Mouse (Mus musculus): ENCODE measurements around the gene Cyp26a1. TPM values are rescaled to one million over a fixed set of nuclear protein-coding genes. Genes with fewer than 3 reads are reported as not detected.

Gene Cyp26a1
- polyA plus RNA-seq, 1 experiment from 2014 or later = 2.2 TPM

- Histone ChIP-seq H3K9ac (ENCODE audit: low read length) (no peak overlapping the region), H3K4me2 (ENCODE audit: low read depth, low read length) (peak overlapping the region; percentile 83), H3K4me1 (ENCODE audit: control insufficient read depth, insufficient read depth, low read length) (peaks cover 29% of the 10 kb centered on the region), H3K27me3 (ENCODE audit: control insufficient read depth, insufficient read depth, low read length) (peaks cover 100% of the 10 kb centered on the region), H3K9me3 (replicated peaks; ENCODE audit: control insufficient read depth, low read length) (no peaks in the 10 kb centered on the region), H3K4me3 (ENCODE audit: low read length) (peak overlapping the region; percentile 55), H3K36me3 (ENCODE audit: control insufficient read depth, insufficient read depth) (no peaks in the 10 kb centered on the region), H3K27ac (ENCODE audit: low read length) (no peak overlapping the region)
- ATAC-seq (replicated peaks; ENCODE audit: extremely low read depth, insufficient read depth, low FRiP score) = no peak
- WGBS = 5% methylated on average over 42 of the region's 42 CpGs
Measured at GRCm38 (mm10) chr19:37695762-37696602, 1.6 kb upstream of the Cyp26a1 start.

GRCm38 (mm10) chr19:37696603-37697334 lies 829 bp upstream of the Cyp26a1 start:
- Histone ChIP-seq H3K4me1 (ENCODE audit: control insufficient read depth, insufficient read depth, low read length) (peaks cover 29% of the 10 kb centered on the region), H3K27me3 (ENCODE audit: control insufficient read depth, insufficient read depth, low read length) (peaks cover 98% of the 10 kb centered on the region), H3K4me2 (ENCODE audit: low read depth, low read length) (peak overlapping the region; percentile 83), H3K9ac (ENCODE audit: low read length) (no peak overlapping the region), H3K27ac (ENCODE audit: low read length) (no peak overlapping the region), H3K9me3 (replicated peaks; ENCODE audit: control insufficient read depth, low read length) (no peaks in the 10 kb centered on the region), H3K36me3 (ENCODE audit: control insufficient read depth, insufficient read depth) (no peaks in the 10 kb centered on the region), H3K4me3 (ENCODE audit: low read length) (peak overlapping the region; percentile 55)
- ATAC-seq (replicated peaks; ENCODE audit: extremely low read depth, insufficient read depth, low FRiP score) = no peak
- WGBS = 3% methylated on average over 22 of the region's 22 CpGs

- Histone ChIP-seq H3K27ac (ENCODE audit: low read length) (no peak overlapping the region), H3K27me3 (ENCODE audit: control insufficient read depth, insufficient read depth, low read length) (peaks cover 98% of the 10 kb centered on the region), H3K4me2 (ENCODE audit: low read depth, low read length) (peak overlapping the region; percentile 83), H3K9ac (ENCODE audit: low read length) (no peak overlapping the region), H3K4me1 (ENCODE audit: control insufficient read depth, insufficient read depth, low read length) (peaks cover 29% of the 10 kb centered on the region), H3K36me3 (ENCODE audit: control insufficient read depth, insufficient read depth) (no peaks in the 10 kb centered on the region), H3K4me3 (ENCODE audit: low read length) (peak overlapping the region; percentile 55), H3K9me3 (replicated peaks; ENCODE audit: control insufficient read depth, low read length) (no peaks in the 10 kb centered on the region)
- 1% methylated on average over 18 of the region's 18 CpGs for WGBS
- no peak for ATAC-seq (replicated peaks; ENCODE audit: extremely low read depth, insufficient read depth, low FRiP score)
Measured at GRCm38 (mm10) chr19:37697335-37697636, 312 bp upstream of the Cyp26a1 start.

GRCm38 (mm10) chr19:37698273-37699160 lies 919 bp downstream of the Cyp26a1 start:
- no peak for ATAC-seq (replicated peaks; ENCODE audit: extremely low read depth, insufficient read depth, low FRiP score)
- 2% methylated on average over 63 of the region's 63 CpGs for WGBS
- no peaks in the 10 kb centered on the region for H3K36me3 ChIP-seq (ENCODE audit: control insufficient read depth, insufficient read depth)

GRCm38 (mm10) chr19:37699711-37700110 lies 2.1 kb downstream of the Cyp26a1 start:
- 25% methylated on average over 9 of the region's 9 CpGs for WGBS
- ATAC-seq (replicated peaks; ENCODE audit: extremely low read depth, insufficient read depth, low FRiP score) = no peak
- no peak overlapping the region for H3K4me3 ChIP-seq (ENCODE audit: low read length)

More at GRCm38 (mm10) chr19:37698273-37699160, 919 bp downstream of the Cyp26a1 start:
- no peak overlapping the region for H3K9ac ChIP-seq (ENCODE audit: low read length)
- peaks cover 24% of the 10 kb centered on the region for H3K4me1 ChIP-seq (ENCODE audit: control insufficient read depth, insufficient read depth, low read length)
- H3K27me3 ChIP-seq (ENCODE audit: control insufficient read depth, insufficient read depth, low read length) = peaks cover 96% of the 10 kb centered on the region
- no peak overlapping the region for H3K27ac ChIP-seq (ENCODE audit: low read length)
- peak overlapping the region; percentile 83 for H3K4me2 ChIP-seq (ENCODE audit: low read depth, low read length)
- H3K9me3 ChIP-seq (replicated peaks; ENCODE audit: control insufficient read depth, low read length) = no peaks in the 10 kb centered on the region
- H3K4me3 ChIP-seq (ENCODE audit: low read length) = peak overlapping the region; percentile 55

GRCm38 (mm10) chr19:37702377-37703076 lies 4.9 kb downstream of the Cyp26a1 start:
- ATAC-seq (replicated peaks; ENCODE audit: extremely low read depth, insufficient read depth, low FRiP score) = no peak
- peaks cover 14% of the 10 kb centered on the region for H3K4me1 ChIP-seq (ENCODE audit: control insufficient read depth, insufficient read depth, low read length)
- no peaks in the 10 kb centered on the region for H3K36me3 ChIP-seq (ENCODE audit: control insufficient read depth, insufficient read depth)
- H3K9me3 ChIP-seq (replicated peaks; ENCODE audit: control insufficient read depth, low read length) = no peaks in the 10 kb centered on the region
- peaks cover 62% of the 10 kb centered on the region for H3K27me3 ChIP-seq (ENCODE audit: control insufficient read depth, insufficient read depth, low read length)
- no peak overlapping the region for H3K9ac ChIP-seq (ENCODE audit: low read length)
- H3K27ac ChIP-seq (ENCODE audit: low read length) = no peak overlapping the region
- 42% methylated on average over 21 of the region's 21 CpGs for WGBS
- H3K4me2 ChIP-seq (ENCODE audit: low read depth, low read length) = no peak overlapping the region
- no peak overlapping the region for H3K4me3 ChIP-seq (ENCODE audit: low read length)

More at GRCm38 (mm10) chr19:37699711-37700110, 2.1 kb downstream of the Cyp26a1 start:
- Histone ChIP-seq H3K9me3 (replicated peaks; ENCODE audit: control insufficient read depth, low read length) (no peaks in the 10 kb centered on the region), H3K9ac (ENCODE audit: low read length) (no peak overlapping the region), H3K4me1 (ENCODE audit: control insufficient read depth, insufficient read depth, low read length) (peaks cover 24% of the 10 kb centered on the region), H3K27ac (ENCODE audit: low read length) (no peak overlapping the region), H3K36me3 (ENCODE audit: control insufficient read depth, insufficient read depth) (no peaks in the 10 kb centered on the region), H3K27me3 (ENCODE audit: control insufficient read depth, insufficient read depth, low read length) (peaks cover 88% of the 10 kb centered on the region), H3K4me2 (ENCODE audit: low read depth, low read length) (no peak overlapping the region)

- no peak overlapping the region for H3K4me3 ChIP-seq (ENCODE audit: low read length)
- H3K4me1 ChIP-seq (ENCODE audit: control insufficient read depth, insufficient read depth, low read length) = peaks cover under 1% of the 10 kb centered on the region; the same call in 1 of the 2 replicates
- H3K36me3 ChIP-seq (ENCODE audit: control insufficient read depth, insufficient read depth) = no peaks in the 10 kb centered on the region
- H3K4me2 ChIP-seq (ENCODE audit: low read depth, low read length) = no peak overlapping the region
- no peak overlapping the region for H3K27ac ChIP-seq (ENCODE audit: low read length)
- 6% methylated on average over 3 of the region's 3 CpGs for WGBS
- no peak for ATAC-seq (replicated peaks; ENCODE audit: extremely low read depth, insufficient read depth, low FRiP score)
- H3K9ac ChIP-seq (ENCODE audit: low read length) = no peak overlapping the region
- H3K27me3 ChIP-seq (ENCODE audit: control insufficient read depth, insufficient read depth, low read length) = peaks cover 50% of the 10 kb centered on the region
- no peaks in the 10 kb centered on the region for H3K9me3 ChIP-seq (replicated peaks; ENCODE audit: control insufficient read depth, low read length)
Measured at GRCm38 (mm10) chr19:37703902-37704509, 6.4 kb downstream of the Cyp26a1 start.

- Histone ChIP-seq H3K4me3 (ENCODE audit: low read length) (no peak overlapping the region), H3K4me1 (ENCODE audit: control insufficient read depth, insufficient read depth, low read length) (no peaks in the 10 kb centered on the region), H3K4me2 (ENCODE audit: low read depth, low read length) (no peak overlapping the region), H3K36me3 (ENCODE audit: control insufficient read depth, insufficient read depth) (no peaks in the 10 kb centered on the region), H3K9me3 (replicated peaks; ENCODE audit: control insufficient read depth, low read length) (no peaks in the 10 kb centered on the region), H3K27ac (ENCODE audit: low read length) (no peak overlapping the region), H3K9ac (ENCODE audit: low read length) (no peak overlapping the region), H3K27me3 (ENCODE audit: control insufficient read depth, insufficient read depth, low read length) (peaks cover 32% of the 10 kb centered on the region)
- no peak for ATAC-seq (replicated peaks; ENCODE audit: extremely low read depth, insufficient read depth, low FRiP score)
- 88% methylated on average over 5 of the region's 5 CpGs for WGBS
Measured at GRCm38 (mm10) chr19:37705722-37706121, 8.1 kb downstream of the Cyp26a1 start.

Data from heart, embryonic 16.5 days (tissue).